Mouse (Mus musculus) ovary, adult 10 weeks (tissue): Measurements from ENCODE around the gene Dcpp1. TPM values are rescaled to one million over a fixed set of nuclear protein-coding genes. Genes with fewer than 3 reads are reported as not detected.

Source experiments
- polyA plus RNA-seq: library from polyadenylated mRNA; stranded (reverse); fragments of 350-450 nt; fragmentation: Illumina TruSeq; extraction: RNeasy Lipid Tissue Mini Kit (QIAGEN cat#74804); gene quantifications from one replicate; pipeline ENCODE4 v1.2.3, GENCODE M21; 2014

Dcpp1 gene
- polyA plus RNA-seq, result 1.3 TPM

DNA sequence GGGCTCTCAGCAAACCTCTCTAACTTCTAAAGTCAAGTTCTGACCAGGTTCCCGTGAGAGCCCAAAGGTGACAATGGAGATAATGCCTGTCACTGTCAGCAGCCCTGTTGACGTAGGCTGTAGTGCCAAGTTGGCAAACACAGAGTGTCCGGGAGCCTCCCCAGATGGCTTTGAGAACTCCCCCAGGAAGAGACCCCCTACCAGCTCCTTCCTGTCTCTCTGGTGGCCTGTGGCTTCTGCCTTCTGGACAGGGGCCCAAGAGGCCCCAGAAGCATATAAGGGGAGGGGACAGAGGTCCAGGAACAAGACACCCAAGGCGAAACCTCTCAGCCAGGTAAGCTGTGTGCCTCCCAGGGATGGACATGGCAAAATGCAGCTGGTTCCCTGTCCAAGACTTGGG, at the start of gene Dcpp1, which contains the start of gene Dcpp2:
TSS of gene Dcpp1 (plus strand) at position 301 of the 400 bp plus-strand sequence.
TSS of gene Dcpp2 (plus strand) at position 305 of the 400 bp plus-strand sequence.

GRCm38 (mm10) chr17:23836006-23836575, 44.6 kb upstream of the Dcpp1 start, which contains the start of gene Prss33:
Gene Prss33, minus strand, starts transcription at chr17:23836056.

GRCm38 (mm10) chr17:23843812-23844273, 36.8 kb upstream of the Dcpp1 start, which contains the start of the genes Prss32 and Prss41:
Gene Prss32, plus strand, starts transcription at chr17:23843855.
Gene Prss41, minus strand, starts transcription at chr17:23844172.

DNA sequence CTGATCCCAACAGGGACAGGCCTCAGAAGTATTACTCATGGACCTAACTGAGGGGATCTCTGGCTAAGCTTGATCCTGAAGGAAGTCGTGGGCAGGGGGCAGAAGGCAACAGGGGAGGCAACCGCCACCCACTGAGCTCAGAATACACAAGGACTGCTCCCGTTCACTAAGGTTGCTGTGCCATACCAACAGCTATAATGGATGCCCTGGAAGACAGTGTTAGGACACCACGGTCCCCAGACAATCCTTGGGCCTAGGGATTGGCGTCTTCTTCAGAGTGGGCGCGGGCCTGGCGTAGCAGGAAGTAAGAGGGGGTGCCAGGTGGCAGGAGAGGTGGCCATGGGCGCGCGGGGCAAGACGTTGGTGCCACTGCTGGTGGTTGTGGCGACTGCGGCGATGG, 12.9 kb upstream of the Dcpp1 start, which contains the start of gene Prss21:
TSS of gene Prss21 (plus strand) at position 301 of the 400 bp plus-strand sequence.

GRCm38 (mm10) chr17:23917158-23917557, 36.5 kb downstream of the Dcpp1 start, which contains the start of gene Dcpp3:
Gene Dcpp3, plus strand, starts transcription at chr17:23917458.

Other genes with a start within 250 kb of the Dcpp1 start
- gene Mmp25, start 235.6 kb upstream of the Dcpp1 start, polyA plus RNA-seq, result 0.26 TPM
- not detected for gene Bicdl2, start 220.4 kb upstream of the Dcpp1 start, polyA plus RNA-seq
- gene Hcfc1r1, start 207.3 kb upstream of the Dcpp1 start, polyA plus RNA-seq, result 3.5 TPM
- 3.6 TPM for gene Thoc6, start 207.0 kb upstream of the Dcpp1 start, polyA plus RNA-seq
- not detected for gene Tnfrsf12a, start 203.4 kb upstream of the Dcpp1 start, polyA plus RNA-seq
- gene Cldn6, start 201.6 kb upstream of the Dcpp1 start, polyA plus RNA-seq, result not detected
- not detected for gene Cldn9, start 196.8 kb upstream of the Dcpp1 start, polyA plus RNA-seq
- not detected for gene 1520401A03Rik, start 158.1 kb upstream of the Dcpp1 start, polyA plus RNA-seq
- 0.46 TPM for gene Pkmyt1, start 154.5 kb upstream of the Dcpp1 start, polyA plus RNA-seq
- gene Paqr4, start 140.0 kb upstream of the Dcpp1 start, polyA plus RNA-seq, result 2.0 TPM
- gene Kremen2, start 135.0 kb upstream of the Dcpp1 start, polyA plus RNA-seq, result not detected
- 0.34 TPM for gene Flywch1, start 109.3 kb upstream of the Dcpp1 start, polyA plus RNA-seq
- gene Flywch2, start 94.8 kb upstream of the Dcpp1 start, polyA plus RNA-seq, result not detected
- 111 TPM for gene Srrm2, start 90.3 kb upstream of the Dcpp1 start, polyA plus RNA-seq
- gene Elob, start 51.7 kb upstream of the Dcpp1 start, polyA plus RNA-seq, result 18.7 TPM
- not detected for gene Prss33, start 44.8 kb upstream of the Dcpp1 start, polyA plus RNA-seq
- gene Prss32, start 37.0 kb upstream of the Dcpp1 start, polyA plus RNA-seq, result not detected
- not detected for gene Prss41, start 36.7 kb upstream of the Dcpp1 start, polyA plus RNA-seq
- not detected for gene Prss21, start 12.8 kb upstream of the Dcpp1 start, polyA plus RNA-seq
- gene Dcpp2, start within 50 bp of the Dcpp1 start, polyA plus RNA-seq, result not detected
- 4.1 TPM for gene Dcpp3, start 36.6 kb downstream of the Dcpp1 start, polyA plus RNA-seq
- gene Sbp, start 60.8 kb downstream of the Dcpp1 start, polyA plus RNA-seq, result not detected
- not detected for gene Sbpl, start 74.4 kb downstream of the Dcpp1 start, polyA plus RNA-seq
- 0.43 TPM for gene Prss30, start 99.7 kb downstream of the Dcpp1 start, polyA plus RNA-seq
- not detected for gene Prss22, start 117.2 kb downstream of the Dcpp1 start, polyA plus RNA-seq
- not detected for gene Prss27, start 157.3 kb downstream of the Dcpp1 start, polyA plus RNA-seq
- 64.0 TPM for gene Kctd5, start 192.6 kb downstream of the Dcpp1 start, polyA plus RNA-seq